Comparison of ENCODE assay signal across 20 mouse cellular contexts in genomic region chr15:90819949-90820655, GRCm38 (mm10).
DNase-seq lines count a peak whose midpoint lies in the region; ATAC-seq and TF ChIP-seq lines count a peak whose summit lies in the region.
"Had no signal": no experiment of that assay in that cellular context is flagged by ENCODE, and none has a peak within 500 bp of the region (broad histone marks: within the 10 kb centered on the region; RNA-seq: fewer than 3 reads in every experiment).

No protein-coding gene starts in this region.

- WGBS in forebrain, embryonic 13.5 days: 9% methylated on average over 14 of the region's 14 CpGs
- WGBS in hindbrain, embryonic 16.5 days: 15% methylated on average over 14 of the region's 14 CpGs
- WGBS in midbrain, postnatal 0 days: 20% methylated on average over 14 of the region's 14 CpGs

- no peaks in the 10 kb centered on the region for H3K9me3 ChIP-seq in forebrain, embryonic 13.5 days (replicated peaks)
- no peaks in the 10 kb centered on the region for H3K9me3 ChIP-seq in hindbrain, embryonic 16.5 days (ENCODE audit: control insufficient read depth, low read length)
- H3K9me3 ChIP-seq in midbrain, postnatal 0 days (ENCODE audit: low read length): no peaks in the 10 kb centered on the region
- H3K9me3 ChIP-seq: limb, embryonic 13.5 days had no signal

- peaks cover 9% of the 10 kb centered on the region; the same call in 1 of the 2 replicates for H3K27me3 ChIP-seq in forebrain, embryonic 13.5 days
- H3K27me3 ChIP-seq in hindbrain, embryonic 16.5 days (replicated peaks; ENCODE audit: control insufficient read depth, insufficient read depth, low read length): no peaks in the 10 kb centered on the region
- no peaks in the 10 kb centered on the region for H3K27me3 ChIP-seq in midbrain, postnatal 0 days (ENCODE audit: insufficient read depth, low read length)
- H3K27me3 ChIP-seq: limb, embryonic 13.5 days had no signal

- H3K27ac ChIP-seq in forebrain, embryonic 13.5 days: no peak overlapping the region
- H3K27ac ChIP-seq in hindbrain, embryonic 16.5 days (ENCODE audit: low read depth, low read length): no peak overlapping the region
- no peak overlapping the region for H3K27ac ChIP-seq in midbrain, postnatal 0 days (ENCODE audit: low read depth, low read length)
- H3K27ac ChIP-seq: limb, embryonic 13.5 days had no signal

- no peak for TF ChIP-seq POLR2A in brain, embryonic 14.5 days (IDR thresholded peaks at IDR 0.05; ENCODE audit: borderline replicate concordance, extremely low read depth, insufficient read depth, insufficient read length, poor library complexity, severe bottlenecking)

- H3K4me1 ChIP-seq in forebrain, embryonic 13.5 days: peaks cover 10% of the 10 kb centered on the region
- peaks cover 5% of the 10 kb centered on the region for H3K4me1 ChIP-seq in hindbrain, embryonic 16.5 days (ENCODE audit: control insufficient read depth, insufficient read depth, low read depth, low read length)
- no peaks in the 10 kb centered on the region for H3K4me1 ChIP-seq in midbrain, postnatal 0 days (ENCODE audit: insufficient read depth, low read length)
- H3K4me1 ChIP-seq: limb, embryonic 13.5 days had no signal

- peak; percentile 74 for DNase-seq in brain, embryonic 14.5 days (ENCODE audit: low read depth)
- peak; percentile 18 for DNase-seq in midbrain, postnatal 0 days (ENCODE audit: low spot score)
- DNase-seq in ovary, postnatal 14 days (ENCODE audit: low spot score): no peak
- no peak for DNase-seq in testis, postnatal 14 days (ENCODE audit: low spot score)
- DNase-seq in gastrocnemius, postnatal 36 days: no peak
- no peak for DNase-seq in heart, adult 8-10 months (ENCODE audit: low spot score)
- DNase-seq: adrenal gland, postnatal 10 days; B cell, adult 2 months; heart, postnatal 14 days; kidney, adult 18-20 months; kidney, postnatal 4 days; layer of hippocampus, postnatal 36 days; liver, postnatal 0 days; lung, postnatal 4 days; thymus, adult 18-20 months had no signal

- ATAC-seq in forebrain, embryonic 13.5 days: no peak
- no peak for ATAC-seq in hindbrain, embryonic 16.5 days
- ATAC-seq in midbrain, postnatal 0 days (ENCODE audit: low FRiP score): no peak
- ATAC-seq: liver, postnatal 0 days had no signal

- no peak overlapping the region for H3K9ac ChIP-seq in forebrain, embryonic 13.5 days
- no peak overlapping the region for H3K9ac ChIP-seq in hindbrain, embryonic 16.5 days (ENCODE audit: low read depth, low read length)
- H3K9ac ChIP-seq in midbrain, postnatal 0 days (replicated peaks; ENCODE audit: low read length, poor library complexity, severe bottlenecking): no peak overlapping the region
- H3K9ac ChIP-seq: limb, embryonic 13.5 days; liver, postnatal 0 days had no signal

- no peak overlapping the region for H3K4me3 ChIP-seq in forebrain, embryonic 13.5 days
- no peak overlapping the region for H3K4me3 ChIP-seq in hindbrain, embryonic 16.5 days (ENCODE audit: low read length)
- no peak overlapping the region for H3K4me3 ChIP-seq in midbrain, postnatal 0 days (ENCODE audit: low read depth, low read length)
- H3K4me3 ChIP-seq: erythroblast, embryonic 14.5 days; limb, embryonic 13.5 days; myocyte had no signal

- intact Hi-C loops in gastrocnemius, postnatal 36 days (cut with DNase I): no loop called here

- TF ChIP-seq CTCF in brain, embryonic 14.5 days (IDR thresholded peaks at IDR 0.05; ENCODE audit: borderline replicate concordance, extremely low read depth, insufficient read depth, insufficient read length): no peak
- TF ChIP-seq CTCF in midbrain, postnatal 0 days (IDR thresholded peaks at IDR 0.05): no peak

- H3K36me3 ChIP-seq in forebrain, embryonic 13.5 days (ENCODE audit: poor library complexity, severe bottlenecking): no peaks in the 10 kb centered on the region
- no peaks in the 10 kb centered on the region for H3K36me3 ChIP-seq in hindbrain, embryonic 16.5 days (ENCODE audit: control insufficient read depth, insufficient read depth, low read length)
- H3K36me3 ChIP-seq in midbrain, postnatal 0 days (ENCODE audit: insufficient read depth, low read length): no peaks in the 10 kb centered on the region
- H3K36me3 ChIP-seq: limb, embryonic 13.5 days had no signal

- peak overlapping the region; percentile 26 for H3K4me2 ChIP-seq in forebrain, embryonic 13.5 days
- H3K4me2 ChIP-seq in hindbrain, embryonic 16.5 days (ENCODE audit: low read length): peak overlapping the region; percentile 5; the same call in 1 of the 2 replicates
- H3K4me2 ChIP-seq in midbrain, postnatal 0 days (ENCODE audit: low read depth, low read length, poor library complexity, severe bottlenecking): no peak overlapping the region
- H3K4me2 ChIP-seq: limb, embryonic 13.5 days had no signal

Comparison
In these comparisons a context has a peak if more than half of its experiments do, and no peak if none do; other contexts are left out.
1. DNase-seq: peak in brain, embryonic 14.5 days (single experiment) and midbrain, postnatal 0 days (single experiment); none in ovary, postnatal 14 days (single experiment), testis, postnatal 14 days (single experiment), gastrocnemius, postnatal 36 days (0 of 2) and heart, adult 8-10 months (single experiment).